Mouse (Mus musculus) megakaryocyte, embryonic 14.5 days (primary cell): Measurements from ENCODE around the gene Cks2.

Experiments
- FLI1 ChIP-seq: IDR thresholded peaks from 2 replicates; pipeline ENCODE4 v1.6.1; 2012; ENCODE audit warnings: low read length, inconsistent platforms, mixed read lengths
- GATA1 ChIP-seq: IDR thresholded peaks from 3 replicates; pipeline ENCODE4 v1.6.1; 2012; ENCODE audit warnings: mixed read lengths, low read length, inconsistent platforms, borderline replicate concordance

DNA sequence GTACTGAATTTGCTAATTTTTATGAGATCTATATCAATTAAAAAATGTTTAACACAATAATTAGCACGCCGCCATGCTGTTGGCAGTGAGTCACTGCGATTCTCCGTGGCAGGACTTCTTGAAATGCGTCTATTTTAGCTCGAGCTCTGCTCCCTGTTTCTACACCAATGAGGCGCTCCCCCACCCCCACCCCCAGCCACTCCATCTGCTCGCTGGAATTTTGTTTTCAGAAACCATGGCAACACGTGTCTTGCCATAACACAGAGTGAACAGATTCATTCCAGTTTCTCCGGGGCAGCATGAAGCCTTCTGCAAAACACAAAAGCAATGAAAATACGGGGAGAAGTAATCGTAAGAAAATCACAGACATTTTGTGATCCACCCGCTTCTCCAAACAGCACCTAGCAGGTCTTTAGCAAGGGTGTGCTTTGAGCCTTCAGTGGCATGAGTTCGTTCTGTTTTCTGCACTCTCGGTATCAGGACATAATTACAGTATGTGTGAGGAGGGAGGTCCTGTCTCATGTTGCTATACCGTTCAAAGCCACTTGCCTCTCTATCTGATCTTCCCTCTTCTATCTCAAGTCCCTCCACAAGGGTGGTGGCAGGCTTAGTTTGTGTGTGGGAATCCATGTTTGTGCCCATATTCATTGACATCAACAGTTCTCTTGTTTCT lies 41.7 kb upstream of the Cks2 start:
- TF ChIP-seq FLI1: no peak
- no peak for TF ChIP-seq GATA1
